Mouse (Mus musculus) cortical plate, adult 2 months (tissue): ENCODE measurements around the gene Fscn1.

Experiments used
- CTCF ChIP-seq: fragments of 200-500 bp; IDR thresholded peaks from 2 replicates; pipeline ENCODE4 v1.5.1; 2011; ENCODE audit warnings: mild to moderate bottlenecking, control low read depth, low read length; ENCODE audit not compliant: insufficient read depth; ENCODE audit errors: extremely low read depth
- POLR2A ChIP-seq: fragments of 200-500 bp; IDR thresholded peaks from 2 replicates; pipeline ENCODE4 v1.6.1; 2011; ENCODE audit warnings: mild to moderate bottlenecking, low read length, control low read depth; ENCODE audit not compliant: insufficient read depth; ENCODE audit errors: extremely low read depth

- no peak for TF ChIP-seq CTCF
- no peak for TF ChIP-seq POLR2A
These were observed 9.7 kb upstream of the Fscn1 start for GRCm38 (mm10) chr5:142950405-142950804.
